Mouse (Mus musculus) cerebellum, adult 11 months (tissue): ENCODE measurements at regions not wholly inside any gene's neighbourhood (a gene's known extent, or its start where the extent isn't known, plus 50 kb on each side); places are given as distances from the start of the nearest gene placed in this dataset.

Experiments used
- DNase-seq: peaks from one replicate; pipeline ENCODE4 v3.0.0; 2022

DNA sequence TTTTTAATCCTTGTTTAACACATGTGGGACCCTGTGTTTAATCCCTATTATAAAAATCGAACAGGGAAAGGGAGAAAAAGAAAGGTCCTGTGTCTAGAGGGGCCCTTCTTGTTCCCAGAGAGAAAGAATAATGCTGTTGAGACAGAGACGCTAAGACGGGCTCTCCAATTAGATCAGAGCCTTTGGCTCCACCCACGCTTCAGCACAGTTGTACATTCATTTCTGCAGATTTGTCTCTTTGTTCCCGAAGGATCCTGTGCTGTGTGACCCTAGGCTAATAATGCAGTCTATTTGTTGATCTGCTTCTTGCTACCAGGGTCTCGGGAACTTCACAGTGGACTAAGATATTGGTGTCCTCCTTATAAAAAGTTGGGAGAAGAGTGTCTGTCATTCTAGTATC lies 92.0 kb downstream of the Cdc5l start:
- no peak for DNase-seq

DNA sequence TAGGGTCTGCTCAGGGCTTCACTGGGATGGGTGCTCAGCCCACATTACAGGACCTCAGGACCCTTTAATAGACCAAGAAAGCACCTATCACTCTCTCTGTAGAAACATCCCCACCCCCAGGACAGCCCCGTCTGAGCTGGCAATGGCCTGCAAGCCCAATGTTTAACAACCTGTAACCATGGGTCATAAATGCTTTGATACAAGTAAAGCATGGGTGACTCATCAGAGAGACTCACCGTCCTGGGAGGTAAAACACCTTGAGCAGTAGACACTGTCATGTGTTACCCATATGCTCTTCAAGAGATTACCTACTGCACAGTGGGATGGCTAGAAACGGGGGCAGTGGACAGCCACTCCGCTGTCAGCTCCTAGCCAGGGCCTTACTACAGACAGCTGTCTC lies 92.7 kb downstream of the Cdc5l start:
- no peak for DNase-seq

DNA sequence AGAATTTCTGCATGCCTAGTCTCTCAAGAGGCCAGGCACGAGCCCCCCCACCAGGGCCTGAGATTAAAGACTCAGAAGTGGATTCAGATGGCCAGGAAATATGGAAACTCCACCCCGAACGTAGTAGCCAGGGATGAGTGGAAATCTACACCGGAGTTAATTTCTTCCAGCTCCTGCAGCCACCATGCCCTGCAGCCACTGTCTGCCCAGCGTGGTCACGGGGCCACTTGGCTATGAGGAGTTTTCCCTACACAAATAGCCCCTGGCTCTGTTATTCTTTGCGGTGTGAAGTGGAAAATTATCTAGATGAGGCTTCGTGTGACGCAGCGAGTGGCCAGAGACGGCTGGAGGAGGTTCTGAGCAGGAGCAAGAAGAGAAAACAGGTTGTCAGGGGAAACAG lies 94.3 kb downstream of the Cdc5l start:
- no peak for DNase-seq

DNA sequence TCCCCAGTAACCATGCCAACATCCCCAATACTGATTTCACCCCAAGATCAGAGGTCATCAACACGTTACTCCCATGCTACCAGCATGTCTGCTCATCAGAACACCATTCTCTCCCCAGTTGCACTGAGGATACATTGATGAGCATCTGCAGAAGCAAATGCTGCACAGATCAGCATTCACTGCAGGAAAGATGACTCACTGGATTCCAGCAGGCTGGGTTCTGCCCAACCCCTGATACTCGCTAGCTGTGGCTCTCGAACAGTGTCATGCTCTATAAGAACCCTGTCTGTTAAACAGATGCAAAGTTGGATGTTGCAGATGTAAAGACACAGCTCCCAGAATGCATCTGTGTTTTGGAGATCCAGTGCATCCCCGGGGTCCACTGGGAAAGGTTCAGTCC lies 95.5 kb downstream of the Cdc5l start:
- DNase-seq = no peak

DNA sequence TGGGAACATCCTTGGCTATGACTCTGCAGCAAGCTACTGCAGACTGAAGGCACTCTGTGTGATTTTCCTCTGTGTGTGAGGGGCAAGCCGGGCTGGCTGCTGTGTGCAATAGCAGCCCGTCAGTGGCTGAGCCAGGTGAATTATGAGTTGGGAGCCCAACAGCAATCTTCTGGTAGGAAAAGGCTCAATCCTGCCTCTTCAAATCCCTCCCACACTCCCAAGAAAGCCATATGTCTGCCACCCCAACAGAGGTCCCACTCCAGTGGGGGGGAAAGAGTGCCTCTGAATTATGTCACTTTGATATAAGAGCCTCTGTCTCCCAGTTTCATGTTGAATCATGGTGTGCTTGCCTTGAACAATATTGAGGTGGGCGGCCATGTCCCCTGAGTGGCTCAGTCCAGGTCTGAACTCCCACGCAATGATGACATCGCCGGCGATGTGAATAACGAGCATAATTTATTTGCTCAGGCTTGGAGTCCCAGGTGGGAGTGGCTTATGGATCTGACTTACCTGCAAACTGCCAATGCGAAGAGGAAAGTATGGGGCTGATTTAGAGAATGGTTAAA lies 97.9 kb downstream of the Cdc5l start:
- no peak for DNase-seq

DNA sequence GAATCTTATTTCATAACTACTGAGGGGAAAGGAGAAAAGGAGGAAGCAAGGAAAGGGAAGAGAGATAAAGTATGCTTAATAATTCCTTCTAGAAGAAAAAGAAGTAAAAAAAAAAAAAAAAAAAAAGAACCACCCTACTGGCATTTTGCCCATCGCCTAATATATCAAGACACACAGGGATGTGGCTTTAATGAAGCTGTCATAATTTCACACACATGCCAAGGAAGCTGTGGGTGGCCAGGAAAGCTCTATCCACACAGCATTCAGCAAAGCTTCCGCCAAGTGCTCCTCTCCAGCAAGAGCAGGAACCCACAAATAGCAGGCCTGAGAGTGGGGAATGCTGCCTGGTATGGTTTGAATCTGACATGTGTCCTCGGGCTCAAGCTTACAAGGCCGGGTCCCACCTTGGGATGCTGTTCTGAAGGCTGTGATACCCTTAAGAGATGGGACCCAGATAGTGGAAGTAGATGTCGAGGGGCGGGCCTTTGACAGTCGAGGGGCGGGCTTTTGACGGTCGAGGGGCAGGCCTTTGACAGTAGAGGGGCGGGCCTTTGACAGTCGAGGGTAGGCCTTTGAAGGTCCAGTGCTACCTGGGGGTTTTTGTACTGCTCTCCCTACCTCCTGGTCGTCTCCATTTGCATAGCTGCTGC lies 98.7 kb downstream of the Cdc5l start:
- no peak for DNase-seq

DNA sequence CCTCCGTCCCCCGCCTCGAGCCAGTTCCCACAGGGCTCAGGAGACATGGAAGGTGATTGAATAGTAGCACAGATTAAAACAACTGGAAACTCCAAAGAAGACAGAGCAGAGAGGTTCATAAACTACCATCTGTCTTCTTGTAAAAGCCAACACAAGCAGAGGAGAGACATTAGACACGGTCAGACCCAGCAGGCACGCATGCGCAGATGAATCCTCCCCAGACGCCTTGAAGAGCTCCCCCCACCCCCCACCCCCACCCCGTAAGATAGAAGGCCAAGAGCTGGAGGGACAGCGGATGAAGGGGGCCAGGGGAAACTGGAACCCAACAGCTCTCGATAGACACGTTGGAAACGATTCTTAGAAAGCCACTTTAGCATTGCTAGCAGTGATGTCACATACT lies 101.2 kb downstream of the Cdc5l start:
- no peak for DNase-seq

DNA sequence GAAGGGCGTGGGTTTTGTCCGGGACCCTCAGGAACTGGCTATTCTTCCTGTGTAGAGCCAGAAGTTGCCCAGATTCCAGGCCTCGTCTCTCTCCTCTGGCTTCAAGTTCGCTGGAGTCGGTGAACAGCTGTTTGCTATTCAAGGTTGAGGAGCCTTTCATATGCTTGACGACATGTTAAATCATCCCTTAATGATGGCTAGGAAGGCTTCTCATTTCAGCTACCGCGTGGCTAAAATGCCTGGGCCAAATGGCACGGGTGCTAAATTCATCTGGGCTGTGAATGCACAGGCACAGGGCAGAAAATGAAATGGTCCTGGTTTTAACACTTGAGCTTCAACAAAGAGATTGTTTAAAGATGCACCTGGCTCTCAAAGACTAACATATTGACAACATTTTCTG lies 104.3 kb downstream of the Cdc5l start:
- DNase-seq = no peak

DNA sequence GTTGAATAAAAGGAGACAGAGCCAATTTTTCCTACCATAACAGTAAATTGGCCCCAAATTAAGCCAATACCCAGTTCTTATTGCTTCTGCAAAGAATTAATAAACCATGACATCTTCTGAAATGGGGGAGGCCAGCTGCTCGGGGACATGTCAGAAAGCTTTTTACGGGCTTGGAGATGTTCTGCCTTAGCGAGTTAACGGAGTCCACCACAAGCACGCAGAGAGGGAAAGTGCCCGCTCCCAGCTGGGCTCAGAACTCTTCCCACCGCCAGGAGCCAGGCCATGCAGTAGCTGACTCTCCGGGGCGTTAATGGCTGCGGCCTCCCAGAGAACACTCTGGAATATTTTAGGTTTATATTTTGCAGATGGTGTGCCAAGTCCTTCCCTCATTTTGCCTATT lies 106.8 kb downstream of the Cdc5l start:
- DNase-seq = no peak

DNA sequence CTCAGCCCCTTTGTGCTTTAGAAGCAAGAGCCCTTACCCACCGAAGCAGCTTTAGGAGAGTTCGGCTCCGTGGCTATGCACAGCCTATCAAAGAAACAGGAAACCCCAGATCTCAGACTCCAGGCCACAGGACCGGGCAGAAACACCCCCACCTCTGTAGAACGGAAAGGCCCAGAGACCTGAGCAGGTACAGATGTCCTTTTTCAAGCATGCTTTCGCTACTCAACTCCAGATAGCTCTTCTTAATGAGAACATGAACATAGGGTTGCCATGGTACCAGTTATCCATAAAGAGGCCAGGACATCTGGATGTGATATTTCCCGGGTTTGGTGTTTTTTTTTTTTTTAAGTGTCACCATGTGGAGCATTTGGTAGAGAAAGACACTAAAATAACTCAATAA lies 107.4 kb downstream of the Cdc5l start:
- no peak for DNase-seq

DNA sequence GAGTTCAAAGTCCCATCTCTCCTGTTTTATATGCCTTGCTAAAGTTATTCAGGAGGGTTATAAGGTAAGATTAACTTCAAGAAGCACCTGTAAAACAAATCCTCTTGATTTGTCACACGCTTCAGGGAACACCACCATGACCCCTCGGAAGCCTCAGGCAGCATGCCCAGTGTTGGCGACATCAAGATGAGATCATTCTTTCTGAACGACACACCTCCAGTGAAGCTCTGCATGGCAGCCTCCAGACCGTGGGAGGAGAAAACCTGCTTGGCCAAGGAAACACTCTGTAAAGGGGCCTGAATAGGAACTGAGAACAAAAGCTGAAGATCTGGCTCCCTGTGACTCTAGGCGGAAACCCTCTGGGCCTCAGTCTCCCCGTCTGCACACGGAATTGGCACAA lies 110.7 kb downstream of the Cdc5l start:
- DNase-seq = no peak

DNA sequence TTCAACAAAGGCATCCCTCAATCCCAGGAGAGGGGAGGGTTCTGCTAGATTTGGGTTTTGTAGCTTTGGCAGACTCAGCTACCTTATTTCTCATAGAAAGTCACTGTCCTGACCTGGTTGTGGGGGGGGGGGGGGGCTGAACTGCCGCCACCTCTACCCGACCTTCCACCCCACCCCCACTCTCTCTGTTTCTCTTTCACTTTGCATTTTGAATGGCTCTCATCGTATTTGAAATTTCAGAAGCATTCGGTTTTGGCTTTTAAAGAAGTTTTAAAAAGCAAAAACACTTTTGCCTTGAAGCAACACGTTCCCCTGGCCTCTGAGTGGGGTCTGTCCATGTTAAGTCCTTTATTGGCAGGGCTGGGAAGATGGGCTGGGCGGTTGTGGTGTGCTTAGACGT lies 113.5 kb downstream of the Cdc5l start:
- no peak for DNase-seq

DNA sequence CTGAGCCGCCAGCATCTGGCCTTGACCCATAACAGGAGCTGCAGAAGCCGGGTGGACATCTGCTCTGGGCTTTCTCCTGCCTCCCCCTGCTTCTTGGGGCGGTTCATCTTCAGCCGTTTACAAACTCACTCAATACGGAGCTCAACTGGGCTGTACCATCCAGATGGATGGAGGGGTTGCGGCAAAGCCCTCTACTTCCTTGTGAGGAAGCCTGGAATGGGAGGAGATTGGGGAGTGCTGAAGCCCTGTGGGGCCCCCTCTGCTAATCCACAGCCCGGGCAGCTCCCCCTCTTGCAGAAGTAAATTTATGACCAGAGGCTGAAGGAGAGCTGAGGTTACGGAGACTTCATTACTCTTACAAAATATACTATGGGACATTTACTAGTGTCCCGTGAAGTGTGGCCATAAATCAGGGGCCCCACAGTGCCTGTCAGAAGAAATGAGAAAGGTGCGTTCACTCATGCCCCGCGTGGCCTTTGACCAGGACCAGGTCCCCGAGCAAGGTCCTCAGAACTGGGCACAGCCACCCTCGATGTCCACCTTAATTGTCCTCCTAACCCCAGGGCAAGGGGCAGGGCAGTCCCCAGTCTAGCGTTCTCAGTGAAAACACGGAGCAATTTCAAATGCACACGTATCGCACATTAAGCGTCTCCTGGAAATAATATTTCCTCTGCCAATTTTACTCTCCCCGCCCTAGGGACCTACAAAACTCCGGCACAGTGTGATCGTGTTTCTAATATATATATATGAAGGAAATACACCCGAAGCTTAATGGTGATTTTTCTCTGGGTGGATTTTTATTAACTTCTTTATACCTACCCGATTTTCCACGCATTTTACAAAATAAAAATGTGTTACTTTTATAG lies 115.1 kb downstream of the Cdc5l start:
- no peak for DNase-seq

DNA sequence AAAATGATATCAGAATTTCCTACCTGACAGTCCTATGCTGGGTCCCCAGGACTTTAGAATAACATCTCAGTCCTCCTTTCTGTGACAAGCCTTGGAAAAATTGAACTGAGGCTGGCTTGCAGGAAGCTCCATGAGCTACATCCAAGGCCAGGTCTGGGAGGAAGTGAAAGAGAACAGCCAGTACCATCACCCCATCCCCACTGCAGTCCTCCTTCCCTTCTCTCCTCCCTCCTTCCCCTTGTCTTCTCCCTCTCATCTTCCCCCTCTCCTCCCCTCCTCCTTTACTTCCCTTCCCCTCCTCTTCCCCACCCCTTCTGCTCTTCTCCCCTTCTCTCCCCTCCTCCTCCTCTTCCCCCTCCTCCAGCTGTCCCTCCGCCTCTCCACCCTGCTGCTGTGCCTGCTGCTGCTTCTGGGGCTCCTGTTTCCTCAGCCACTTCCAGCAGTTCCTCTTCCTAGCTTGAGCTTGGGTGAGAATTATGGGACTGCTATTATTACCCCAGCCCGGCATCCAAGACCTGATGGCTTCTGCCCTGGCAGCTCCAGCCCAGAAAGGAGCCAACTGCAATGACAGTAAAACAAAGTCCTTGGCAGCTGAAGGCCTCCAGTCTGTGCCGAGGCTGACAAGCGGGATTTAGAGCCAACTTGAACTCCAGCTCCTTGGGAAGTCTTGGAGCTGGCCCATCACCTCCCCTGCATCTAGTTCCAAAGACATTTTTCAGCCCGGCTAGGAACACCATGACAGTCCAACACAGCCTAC lies 120.8 kb downstream of the Cdc5l start:
- peak; percentile 70 for DNase-seq

DNA sequence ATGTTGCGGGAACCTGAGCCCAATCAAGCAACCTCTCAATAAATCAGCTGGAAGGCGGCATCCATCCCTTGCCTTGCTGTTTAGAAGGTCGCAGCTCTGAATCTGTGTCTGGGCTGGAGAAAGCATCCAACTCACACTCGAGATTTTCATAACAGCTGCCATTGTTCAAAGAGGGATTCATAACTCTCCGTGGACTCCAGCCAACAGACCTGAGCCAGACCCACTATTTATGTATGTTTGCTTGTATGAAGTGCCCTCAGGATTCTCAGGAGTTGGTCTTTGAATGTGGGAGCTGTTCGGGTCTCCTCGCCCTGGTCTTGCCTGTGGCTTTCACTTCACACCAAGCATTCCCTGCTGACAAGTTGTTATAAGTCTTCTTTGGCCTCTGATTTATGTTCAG lies 127.0 kb downstream of the Cdc5l start:
- no peak for DNase-seq

DNA sequence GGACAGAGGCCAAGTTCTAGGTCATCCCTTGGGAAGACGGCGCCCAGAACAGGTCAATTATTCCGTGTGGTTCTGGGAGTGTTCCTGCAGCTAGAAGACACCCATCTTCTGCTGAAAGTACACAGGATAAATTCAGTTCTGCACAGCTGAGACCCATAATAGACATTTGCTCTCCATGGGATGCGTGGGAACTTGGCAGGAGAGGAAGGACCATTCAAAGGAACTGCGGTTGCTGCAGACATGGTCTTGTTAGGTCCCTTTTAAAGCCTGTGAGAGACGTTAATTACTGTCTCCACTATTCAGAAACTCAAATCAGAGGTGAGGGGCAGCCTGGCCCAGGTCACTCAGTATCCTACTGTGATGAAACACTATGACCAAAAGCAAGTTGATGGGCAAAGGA lies 130.4 kb downstream of the Cdc5l start:
- no peak for DNase-seq

DNA sequence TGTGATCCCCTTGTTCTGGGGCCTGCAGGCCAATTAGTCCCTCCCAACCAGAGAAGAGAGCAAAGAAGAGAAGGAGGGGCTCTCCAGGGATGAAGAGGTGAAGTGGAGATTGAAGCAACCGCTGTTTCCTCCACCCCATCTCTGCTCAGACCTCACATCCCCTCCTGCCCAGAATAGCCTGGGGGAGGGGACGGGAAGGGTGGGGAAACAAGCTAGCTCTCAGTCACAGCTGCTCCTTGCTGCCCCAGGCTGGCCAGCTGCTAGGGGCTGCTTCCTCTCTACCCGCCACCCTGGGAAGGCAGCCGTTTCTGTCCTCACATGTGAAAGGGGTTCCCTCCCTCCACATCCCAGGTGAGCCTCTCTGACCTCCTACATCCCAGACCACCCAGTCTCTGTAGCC lies 135.2 kb downstream of the Cdc5l start:
- DNase-seq = no peak

DNA sequence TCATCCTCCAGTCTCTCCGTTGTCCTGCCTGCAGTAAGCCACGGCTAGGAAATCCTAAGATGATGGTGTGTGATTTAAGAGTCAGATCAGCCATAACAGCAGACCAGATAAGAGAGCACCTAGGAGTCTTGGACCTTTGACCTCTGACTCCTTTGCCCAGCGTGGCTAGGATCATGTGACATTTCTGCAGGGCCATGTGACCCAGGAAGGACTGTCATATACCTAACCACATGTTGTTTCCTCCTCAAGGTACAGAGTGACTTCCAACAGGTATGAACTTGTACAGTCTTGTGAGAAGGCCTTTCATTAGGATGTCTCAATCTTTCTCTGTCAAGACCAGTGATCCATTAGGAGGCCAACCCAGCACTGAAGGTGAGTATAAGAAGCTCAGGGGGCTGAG lies 135.7 kb downstream of the Cdc5l start:
- DNase-seq = no peak

DNA sequence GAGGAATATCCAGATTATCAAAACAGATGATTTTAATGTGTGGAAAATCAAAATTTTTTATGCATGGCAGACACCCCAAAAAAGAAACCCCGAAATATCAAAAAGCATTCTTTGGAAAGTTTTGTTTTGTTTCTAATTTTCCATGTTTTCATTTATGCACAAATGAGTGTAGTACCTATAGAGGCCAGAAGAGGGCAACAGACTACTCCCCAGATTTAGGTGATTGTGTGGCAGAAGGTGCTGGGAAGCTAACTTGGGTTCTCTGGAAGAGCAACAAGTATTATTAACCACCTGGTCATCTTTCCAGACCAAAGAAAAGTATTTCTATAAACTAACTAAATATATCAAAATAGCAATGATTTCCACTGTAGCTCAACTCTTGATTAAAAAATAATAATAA lies 137.2 kb downstream of the Cdc5l start:
- DNase-seq = no peak

DNA sequence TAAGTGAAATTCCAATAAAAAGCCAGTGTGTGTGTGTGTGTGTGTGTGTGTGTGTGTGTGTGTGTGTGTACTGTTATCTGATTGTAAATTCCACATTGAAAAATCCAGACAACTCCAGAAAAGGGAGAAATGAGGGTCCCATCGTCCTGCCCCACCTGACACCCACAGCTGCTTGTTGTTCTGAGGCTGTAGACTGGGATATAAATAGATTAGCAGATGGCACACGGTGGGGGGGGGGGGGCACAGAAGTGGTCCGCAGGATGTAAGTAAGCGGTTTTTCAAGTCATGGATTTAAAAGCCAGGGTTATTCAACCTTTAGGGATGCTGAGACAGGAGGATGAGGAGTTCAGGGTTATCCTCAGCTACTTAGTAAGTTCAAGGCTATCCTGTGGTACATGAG lies 138.7 kb downstream of the Cdc5l start:
- no peak for DNase-seq

DNA sequence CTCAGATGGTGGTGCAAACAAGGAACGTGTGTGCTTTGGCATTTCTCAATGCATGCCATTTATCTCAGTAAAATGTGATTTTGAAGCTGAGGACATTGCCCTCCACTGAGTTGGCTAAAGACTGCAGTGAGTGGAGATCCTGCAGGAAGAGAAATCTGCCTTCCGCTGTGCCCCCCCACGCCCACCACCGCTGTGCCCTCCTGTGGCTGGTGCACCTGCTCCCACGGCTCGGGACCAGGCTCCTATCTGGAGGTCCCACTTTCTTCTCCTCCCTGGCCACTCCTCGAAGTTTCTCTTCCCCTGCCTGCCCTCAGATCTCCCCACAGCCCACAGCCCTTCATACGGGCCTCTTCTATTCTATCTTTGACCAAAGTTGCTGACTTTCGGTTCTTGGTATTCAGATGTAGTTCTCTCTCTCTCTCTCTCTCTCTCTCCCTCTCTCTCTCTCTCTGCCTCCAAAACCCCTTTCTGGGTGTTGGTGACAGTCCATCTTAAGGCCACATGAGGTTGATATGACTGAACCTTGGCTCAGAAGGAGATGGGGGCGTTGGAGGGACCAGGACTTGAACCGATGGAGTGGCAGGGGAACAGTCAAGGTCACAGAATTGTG lies 139.2 kb downstream of the Cdc5l start:
- DNase-seq = no peak

DNA sequence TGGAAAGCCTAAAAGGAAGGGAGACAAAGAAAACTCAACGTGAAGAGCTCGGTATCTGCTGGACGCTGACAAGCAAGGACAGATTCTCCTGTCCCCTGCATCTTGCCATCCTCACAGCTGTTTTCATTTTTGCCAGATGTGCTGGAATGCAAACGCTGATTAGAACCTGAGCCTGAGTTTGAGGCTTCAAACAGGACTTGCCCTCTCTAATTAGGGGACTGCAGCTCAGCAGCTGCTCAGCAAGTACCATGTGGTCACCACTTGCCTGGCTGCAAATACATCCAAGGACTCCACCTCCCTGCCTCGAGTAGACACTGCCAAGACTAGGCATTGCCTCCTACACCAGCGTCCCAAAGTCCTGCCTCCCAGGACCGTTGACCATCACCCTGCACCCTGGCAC lies 140.7 kb downstream of the Cdc5l start:
- no peak for DNase-seq

DNA sequence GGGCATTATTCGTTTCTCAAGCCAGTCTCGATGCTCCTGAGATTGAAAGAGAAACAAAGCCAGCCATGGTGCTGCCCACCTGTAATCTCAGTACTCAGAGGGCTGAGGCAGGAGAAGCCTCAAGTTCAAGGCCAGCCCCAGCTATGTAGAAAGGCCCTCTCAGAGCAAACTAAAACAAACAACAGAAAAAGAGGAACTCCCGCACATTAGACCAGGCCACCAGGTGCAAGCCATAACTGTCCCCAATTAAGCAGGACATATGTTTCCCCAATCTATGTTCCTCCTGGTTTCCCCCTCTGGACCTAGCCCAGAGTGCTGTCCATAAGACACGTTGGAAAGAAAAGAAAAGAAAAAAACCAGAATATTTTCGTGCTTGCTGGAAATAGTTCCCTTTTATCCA lies 142.5 kb downstream of the Cdc5l start:
- DNase-seq = no peak
